Mouse (Mus musculus) gastrocnemius, adult 2 months (tissue): ENCODE measurements around the gene Cpne6. TPM values are rescaled to one million over a fixed set of nuclear protein-coding genes. Genes with fewer than 3 reads are reported as not detected.
A peak's percentile ranks its signal among the peaks of the same experiment; 100 is the strongest.

Source experiments
- DNase-seq: peaks from one replicate; pipeline ENCODE4 v3.0.0; 2022
- H3K27ac ChIP-seq: fragments of 200-600 bp; 2 replicates; pipeline ENCODE4 v1.8.1; 2022; ENCODE audit warnings: mild to moderate bottlenecking
- H3K4me3 ChIP-seq: fragments of 200-600 bp; 2 replicates; pipeline ENCODE4 v1.8.1; 2022; ENCODE audit warnings: mild to moderate bottlenecking, moderate library complexity
- CTCF ChIP-seq: fragments of 200-600 bp; IDR thresholded peaks from 2 replicates; pipeline ENCODE4 v1.8.1; 2022; ENCODE audit warnings: antibody characterized with exemption, mild to moderate bottlenecking, moderate library complexity
- intact Hi-C: fragments of 180-260 bp; cut with DNase I; formaldehyde crosslinking; loops from one replicate; pipeline ENCODE4 v1.15.1; 2025
- total RNA-seq, 2 experiments: library from RNA; stranded (reverse); gene quantifications; 2 replicates each; pipeline ENCODE4 v1.2.3; 2021

Gene Cpne6
- total RNA-seq, 2 experiments from 2014 or later, result not detected

- H3K4me3 ChIP-seq, result peak within 1 kb of the TSS; percentile 74
- peak; percentile 98 for DNase-seq
- TF ChIP-seq CTCF, result no peak
- H3K27ac ChIP-seq, result peak within 1 kb of the TSS; percentile 96
- intact Hi-C loops, result loop anchor here (2.0 kb wide), 1 partner anchor 14 kb away; the partner anchor contains the start of gene Fitm1
These were observed 50.2 kb downstream of the Cpne6 start, which contains the start of gene A730061H03Rik for GRCm38 (mm10) chr14:55560202-55561073. A730061H03Rik (minus strand) TSS chr14:55560406.

- TF ChIP-seq CTCF, result no peak
These were observed 51.6 kb downstream of the Cpne6 start for GRCm38 (mm10) chr14:55561860-55562259.

GRCm38 (mm10) chr14:55563249-55563648 is 53.0 kb downstream of the Cpne6 start:
- H3K4me3 ChIP-seq, result no peak overlapping the region
- intact Hi-C loops, result no loop called here
- no peak for TF ChIP-seq CTCF
- H3K27ac ChIP-seq, result no peak overlapping the region
- DNase-seq, result no peak

More at GRCm38 (mm10) chr14:55561860-55562259, 51.6 kb downstream of the Cpne6 start:
- DNase-seq, result no peak
- intact Hi-C loops, result loop anchor here (2.0 kb wide), 1 partner anchor 13 kb away; the partner anchor contains the start of gene Fitm1
- Histone ChIP-seq H3K4me3 (peak overlapping the region; percentile 74), H3K27ac (peak overlapping the region; percentile 96; the same call in 1 of the 2 replicates)

DNA sequence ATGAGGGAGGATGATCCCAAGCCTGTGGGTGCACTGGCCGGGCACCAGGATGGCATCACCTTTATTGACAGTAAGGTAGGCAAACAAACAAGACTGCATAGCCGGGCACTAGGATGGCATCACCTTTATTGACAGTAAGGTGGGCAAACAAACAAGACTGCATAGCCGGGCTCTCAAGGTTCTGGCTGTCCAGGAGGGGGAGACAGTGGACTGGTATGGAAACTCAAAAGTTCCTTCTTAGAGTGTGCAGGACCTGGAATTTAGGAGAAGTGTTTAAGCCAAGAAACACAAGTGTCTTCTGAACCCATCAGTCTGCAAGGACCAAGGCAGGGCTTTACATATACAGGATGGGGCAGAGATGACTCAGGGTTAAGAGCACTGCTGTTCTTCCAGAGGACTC is 55.5 kb downstream of the Cpne6 start:
- no peak overlapping the region for H3K27ac ChIP-seq
- DNase-seq, result no peak
- H3K4me3 ChIP-seq, result no peak overlapping the region
- TF ChIP-seq CTCF, result peak; percentile 35; the same call in 1 of the 2 replicates
- intact Hi-C loops, result no loop called here

Other genes starting within 250 kb of the Cpne6 start
- 10 to 100 TPM; 28.4 to 68.7 TPM for gene Dhrs4, start 31.7 kb upstream of the Cpne6 start, total RNA-seq
- under 1 TPM; 0.43 to 0.95 TPM for gene Carmil3, start 19.8 kb upstream of the Cpne6 start, total RNA-seq
- not detected for gene Nrl, start 14.5 kb downstream of the Cpne6 start, total RNA-seq
- gene Pck2, start 29.8 kb downstream of the Cpne6 start, total RNA-seq, result 1 to 10 TPM; 3.5 to 4.2 TPM
- 100 to 1,000 TPM; 129 to 133 TPM for gene Dcaf11, start 49.6 kb downstream of the Cpne6 start, total RNA-seq
- gene A730061H03Rik, start 50.0 kb downstream of the Cpne6 start, total RNA-seq, result not detected
- 100 to 1,000 TPM; 282 to 334 TPM for gene Fitm1, start 65.2 kb downstream of the Cpne6 start, total RNA-seq
- 10 to 100 TPM; 53.3 to 75.5 TPM for gene Psme1, start 67.7 kb downstream of the Cpne6 start, total RNA-seq
- 10 to 100 TPM; 30.3 to 45.2 TPM for gene Emc9, start 74.9 kb downstream of the Cpne6 start, total RNA-seq
- 10 to 100 TPM; 33.8 to 54.8 TPM for gene Psme2, start 80.7 kb downstream of the Cpne6 start, total RNA-seq
- 10 to 100 TPM; 17.1 to 20.4 TPM for gene Rnf31, start 81.3 kb downstream of the Cpne6 start, total RNA-seq
- gene Irf9, start 93.1 kb downstream of the Cpne6 start, total RNA-seq, result 1 to 10 TPM; 4.7 to 5.1 TPM
- not detected for gene Rec8, start 107.6 kb downstream of the Cpne6 start, total RNA-seq
- gene Ipo4, start 125.5 kb downstream of the Cpne6 start, total RNA-seq, result 10 to 100 TPM; 73.2 to 81.0 TPM
- gene Gm49378, start 127.5 kb downstream of the Cpne6 start, total RNA-seq, result 1 to 10 TPM; 1.1 to 2.3 TPM
- gene Tm9sf1, start 133.4 kb downstream of the Cpne6 start, total RNA-seq, result 10 to 100 TPM; 15.0 to 21.3 TPM
- gene Tssk4, start 139.7 kb downstream of the Cpne6 start, total RNA-seq, result under 1 TPM; 0.20 to 0.28 TPM
- gene Mdp1, start 150.1 kb downstream of the Cpne6 start, total RNA-seq, result 10 to 100 TPM; 17.4 to 23.8 TPM
- 1 to 10 TPM; 2.4 to 3.1 TPM for gene Gmpr2, start 161.5 kb downstream of the Cpne6 start, total RNA-seq
- 100 to 1,000 TPM; 188 to 211 TPM for gene Nedd8, start 161.7 kb downstream of the Cpne6 start, total RNA-seq
- 10 to 100 TPM; 10.4 to 13.1 TPM for gene Tinf2, start 171.4 kb downstream of the Cpne6 start, total RNA-seq
- under 1 TPM in 1 of 2 experiments, not detected in 1; 0.11 TPM for gene Tgm1, start 203.5 kb downstream of the Cpne6 start, total RNA-seq
- gene Rabggta, start 211.8 kb downstream of the Cpne6 start, total RNA-seq, result 10 to 100 TPM in 1 of 2 experiments, 1 to 10 TPM in 1; 9.8 to 10.6 TPM
- 10 to 100 TPM; 29.1 to 33.0 TPM for gene Dhrs1, start 235.2 kb downstream of the Cpne6 start, total RNA-seq
- 10 to 100 TPM in 1 of 2 experiments, 1 to 10 TPM in 1; 9.8 to 10.4 TPM for gene Nop9, start 235.2 kb downstream of the Cpne6 start, total RNA-seq
- gene Cideb, start 248.0 kb downstream of the Cpne6 start, total RNA-seq, result not detected